Mouse (Mus musculus) brain, embryonic 14.5 days (tissue): Measurements from ENCODE around the gene Pmvk.

ENCODE experiments used
- CTCF ChIP-seq: fragments of 200-500 bp; IDR thresholded peaks from 2 replicates; pipeline ENCODE4 v1.5.1; 2012; ENCODE audit warnings: inconsistent platforms, mild to moderate bottlenecking, moderate library complexity, borderline replicate concordance; ENCODE audit not compliant: insufficient read depth, insufficient read length; ENCODE audit errors: extremely low read depth
- POLR2A ChIP-seq: fragments of 200-500 bp; IDR thresholded peaks from 2 replicates; pipeline ENCODE4 v1.6.1; 2012; ENCODE audit warnings: mild to moderate bottlenecking, inconsistent platforms, borderline replicate concordance; ENCODE audit not compliant: poor library complexity, insufficient read depth, insufficient read length, severe bottlenecking; ENCODE audit errors: extremely low read depth

GRCm38 (mm10) chr3:89421002-89421774 is 33.2 kb upstream of the Pmvk start:
- TF ChIP-seq CTCF (no peak), POLR2A (no peak)
